10 mouse cellular contexts compared by ENCODE assay signal in genomic region chr6:38960367-38960766, GRCm38 (mm10).
DNase-seq lines count a peak whose midpoint lies in the region; ATAC-seq and TF ChIP-seq lines count a peak whose summit lies in the region.
"Had no signal": no experiment of that assay in that cellular context is flagged by ENCODE, and none has a peak within 500 bp of the region (broad histone marks: within the 10 kb centered on the region; RNA-seq: fewer than 3 reads in every experiment).

No protein-coding gene starts in this region.

- H3K4me3 ChIP-seq in heart, embryonic 16.5 days (ENCODE audit: low read length) = no peak overlapping the region
- no peak overlapping the region for H3K4me3 ChIP-seq in heart, adult 2 months
- H3K4me3 ChIP-seq in liver, embryonic 16.5 days (ENCODE audit: low read depth, low read length) = no peak overlapping the region
- no peak overlapping the region for H3K4me3 ChIP-seq in cerebellum, adult 2 months (replicated peaks; ENCODE audit: insufficient read depth, low read depth, low read length)
- H3K4me3 ChIP-seq: intestine, embryonic 15.5 days; myocyte had no signal

- TF ChIP-seq POLR2A in heart, adult 2 months (IDR thresholded peaks at IDR 0.05; ENCODE audit: insufficient read depth, low read depth, low read length) = no peak
- no peak for TF ChIP-seq POLR2A in cerebellum, adult 2 months (IDR thresholded peaks at IDR 0.05; ENCODE audit: borderline replicate concordance, insufficient read depth, low read length)

- no peak for DNase-seq in heart, adult 2 months
- DNase-seq in liver = no peak
- peak; percentile 40 to 46 for DNase-seq in cerebellum, adult 2 months
- DNase-seq in retina, postnatal 1 day = peak; percentile 83
- DNase-seq in neural tube, embryonic 10.5 days (ENCODE audit: extremely low spot score, low spot score) = no peak
- DNase-seq: thymus, postnatal 4 days had no signal

- H3K9me3 ChIP-seq in heart, embryonic 16.5 days (replicated peaks; ENCODE audit: control insufficient read depth, low read length) = no peaks in the 10 kb centered on the region
- no peaks in the 10 kb centered on the region for H3K9me3 ChIP-seq in liver, embryonic 16.5 days (replicated peaks; ENCODE audit: control insufficient read depth, low read length)
- H3K9me3 ChIP-seq: intestine, embryonic 15.5 days had no signal

- intact Hi-C loops in heart, adult 2 months (cut with DNase I) = no loop called here

- no peaks in the 10 kb centered on the region for H3K79me2 ChIP-seq in heart, adult 2 months (replicated peaks; ENCODE audit: control insufficient read depth, insufficient read depth, low read length)

- H3K27me3 ChIP-seq in heart, embryonic 16.5 days (ENCODE audit: control insufficient read depth, insufficient read depth, low read length) = no peaks in the 10 kb centered on the region
- H3K27me3 ChIP-seq in heart, adult 2 months (ENCODE audit: control insufficient read depth, insufficient read depth, low read length) = no peaks in the 10 kb centered on the region
- no peaks in the 10 kb centered on the region for H3K27me3 ChIP-seq in liver, embryonic 16.5 days (ENCODE audit: control insufficient read depth, insufficient read depth, low read depth, low read length)
- H3K27me3 ChIP-seq in cerebellum, adult 2 months (ENCODE audit: control insufficient read depth, insufficient read depth, low read length) = no peaks in the 10 kb centered on the region
- H3K27me3 ChIP-seq: intestine, embryonic 15.5 days had no signal

- H3K4me2 ChIP-seq in heart, embryonic 16.5 days (ENCODE audit: low read depth, low read length) = no peak overlapping the region
- H3K4me2 ChIP-seq in liver, embryonic 16.5 days (ENCODE audit: low read depth, low read length) = no peak overlapping the region
- H3K4me2 ChIP-seq: intestine, embryonic 15.5 days had no signal

- H3K4me1 ChIP-seq in heart, embryonic 16.5 days (ENCODE audit: control insufficient read depth, insufficient read depth, low read length) = peaks cover 13% of the 10 kb centered on the region
- H3K4me1 ChIP-seq in heart, adult 2 months (ENCODE audit: control insufficient read depth, insufficient read depth, low read length) = no peaks in the 10 kb centered on the region
- peaks cover 12% of the 10 kb centered on the region for H3K4me1 ChIP-seq in liver, embryonic 16.5 days (ENCODE audit: control insufficient read depth, low read depth, low read length)
- peaks cover 9% of the 10 kb centered on the region for H3K4me1 ChIP-seq in cerebellum, adult 2 months (ENCODE audit: control insufficient read depth, insufficient read depth, low read length)

- H3K27ac ChIP-seq in heart, embryonic 16.5 days (ENCODE audit: low read length) = peak overlapping the region; percentile 6; the same call in 1 of the 2 replicates
- H3K27ac ChIP-seq in heart, adult 2 months = no peak overlapping the region
- H3K27ac ChIP-seq in liver, embryonic 16.5 days (ENCODE audit: low read length) = peak overlapping the region; percentile 74
- H3K27ac ChIP-seq in cerebellum, adult 2 months (ENCODE audit: insufficient read depth, low read length) = no peak overlapping the region
- H3K27ac ChIP-seq: intestine, embryonic 15.5 days had no signal

- no peak overlapping the region for H3K9ac ChIP-seq in heart, embryonic 16.5 days (ENCODE audit: low read length)
- no peak overlapping the region for H3K9ac ChIP-seq in heart, adult 2 months (ENCODE audit: low read depth, low read length)
- no peak overlapping the region for H3K9ac ChIP-seq in liver, embryonic 16.5 days (ENCODE audit: low read depth, low read length)
- H3K9ac ChIP-seq: intestine, embryonic 15.5 days had no signal

- TF ChIP-seq EP300 in heart, adult 2 months (IDR thresholded peaks at IDR 0.05; ENCODE audit: insufficient read depth, low read depth, low read length) = no peak

- H3K36me3 ChIP-seq in heart, embryonic 16.5 days (ENCODE audit: control insufficient read depth, insufficient read depth) = no peaks in the 10 kb centered on the region
- H3K36me3 ChIP-seq in heart, adult 2 months (ENCODE audit: control insufficient read depth, insufficient read depth, low read length) = no peaks in the 10 kb centered on the region
- no peaks in the 10 kb centered on the region for H3K36me3 ChIP-seq in liver, embryonic 16.5 days (ENCODE audit: control insufficient read depth, insufficient read depth)
- H3K36me3 ChIP-seq: intestine, embryonic 15.5 days had no signal

- no peak for TF ChIP-seq CTCF in heart, adult 2 months (IDR thresholded peaks at IDR 0.05)
- no peak for TF ChIP-seq CTCF in cerebellum, adult 2 months (IDR thresholded peaks at IDR 0.05; ENCODE audit: borderline replicate concordance, insufficient read depth, low read depth, low read length)

- peak; percentile 51; the same call in 1 of the 2 replicates for ATAC-seq in heart, embryonic 16.5 days (replicated peaks; ENCODE audit: extremely low read depth, insufficient read depth, low FRiP score)
- no peak for ATAC-seq in liver, embryonic 16.5 days (ENCODE audit: low read depth)

- whole genome bisulfite sequencing in heart, embryonic 16.5 days = 53% methylated on average over 2 of the region's 3 CpGs
- WGBS in heart, adult 2 months = 43% methylated on average over 3 of the region's 3 CpGs
- WGBS in liver, embryonic 16.5 days (ENCODE audit: insufficient replicate concordance) = 75% methylated on average over 3 of the region's 3 CpGs
- WGBS in cerebellum, adult 2 months = 73% methylated on average over 3 of the region's 3 CpGs

Comparison
In these comparisons a context has a peak if more than half of its experiments do, and no peak if none do; other contexts are left out.
1. H3K27ac ChIP-seq: peak in heart, embryonic 16.5 days (single experiment) and liver, embryonic 16.5 days (single experiment); none in heart, adult 2 months (single experiment) and cerebellum, adult 2 months (single experiment).
2. DNase-seq: peak in cerebellum, adult 2 months (2 of 2) and retina, postnatal 1 day (single experiment); none in heart, adult 2 months (0 of 2), liver (single experiment) and neural tube, embryonic 10.5 days (single experiment).